Mouse (Mus musculus): Measurements from ENCODE around the gene Itpa. TPM values are rescaled to one million over a fixed set of nuclear protein-coding genes. Genes with fewer than 3 reads are reported as not detected.

The Itpa gene
- polyA plus RNA-seq (2015; fragmentation: Nextera tagmentation; extraction: Ambion mirVana): 30.4 and 31.2 TPM in 2 replicates

- Histone ChIP-seq H3K27me3 (ENCODE audit: insufficient read depth, low read length) (no peaks in the 10 kb centered on the region), H3K27ac (ENCODE audit: low read depth) (peak within 1 kb of the TSS; percentile 82), H3K4me1 (ENCODE audit: insufficient read depth) (peaks cover 25% of the 10 kb centered on the region), H3K9me3 (ENCODE audit: low read length) (no peaks in the 10 kb centered on the region), H3K9ac (replicated peaks) (peak within 1 kb of the TSS; percentile 80), H3K4me2 (ENCODE audit: low read depth, low read length) (peak within 1 kb of the TSS; percentile 89), H3K36me3 (replicated peaks; ENCODE audit: insufficient read depth, low read length) (peaks cover 12% of the 10 kb centered on the region), H3K4me3 (ENCODE audit: low read depth, low read length) (peak within 1 kb of the TSS; percentile 85)
- WGBS (ENCODE audit: insufficient replicate concordance): 2% methylated on average over 30 of the region's 31 CpGs
- DNase-seq (peak; percentile 87), ATAC-seq (peak; percentile 61)
- no peak for TF ChIP-seq EP300 (IDR thresholded peaks at IDR 0.05; ENCODE audit: low read depth)
- TF ChIP-seq CTCF (IDR thresholded peaks at IDR 0.05; ENCODE audit: low read depth): peak; percentile 90
Measured at GRCm38 (mm10) chr2:130667559-130667958, at the start of gene Itpa. Gene Itpa, plus strand, starts transcription at chr2:130667610.

DNA sequence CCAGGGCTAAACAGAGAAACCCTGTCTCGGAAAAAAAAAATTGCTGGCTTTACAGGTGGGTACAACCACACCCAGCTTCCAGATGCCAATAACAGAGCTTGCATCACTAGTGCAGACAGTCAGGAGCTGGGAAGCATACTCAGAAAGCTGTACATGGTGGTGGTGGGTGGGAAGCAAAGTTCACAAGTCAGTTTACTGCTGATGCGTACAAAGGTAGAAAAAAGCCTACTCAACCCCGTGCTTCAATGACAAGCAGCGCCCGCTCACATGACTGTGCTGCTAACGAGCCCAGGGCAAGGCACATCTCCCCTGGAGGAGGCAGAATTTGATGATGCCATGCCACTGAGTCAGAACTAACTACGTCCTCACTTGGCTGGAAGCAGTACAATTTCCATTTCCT, 48.4 kb upstream of the Itpa start:
- Histone ChIP-seq H3K9me3 (ENCODE audit: low read length) (no peaks in the 10 kb centered on the region), H3K4me1 (ENCODE audit: insufficient read depth) (no peaks in the 10 kb centered on the region), H3K4me2 (ENCODE audit: low read depth, low read length) (no peak overlapping the region), H3K36me3 (replicated peaks; ENCODE audit: insufficient read depth, low read length) (peaks cover 22% of the 10 kb centered on the region), H3K27ac (ENCODE audit: low read depth) (no peak overlapping the region), H3K27me3 (ENCODE audit: insufficient read depth, low read length) (no peaks in the 10 kb centered on the region), H3K4me3 (ENCODE audit: low read depth, low read length) (no peak overlapping the region), H3K9ac (replicated peaks) (no peak overlapping the region)
- no peak for TF ChIP-seq CTCF (IDR thresholded peaks at IDR 0.05; ENCODE audit: low read depth)
- TF ChIP-seq EP300 (IDR thresholded peaks at IDR 0.05; ENCODE audit: low read depth): no peak
- DNase-seq (no peak), ATAC-seq (no peak)
- WGBS (ENCODE audit: insufficient replicate concordance): 87% methylated on average over 7 of the region's 7 CpGs

DNA sequence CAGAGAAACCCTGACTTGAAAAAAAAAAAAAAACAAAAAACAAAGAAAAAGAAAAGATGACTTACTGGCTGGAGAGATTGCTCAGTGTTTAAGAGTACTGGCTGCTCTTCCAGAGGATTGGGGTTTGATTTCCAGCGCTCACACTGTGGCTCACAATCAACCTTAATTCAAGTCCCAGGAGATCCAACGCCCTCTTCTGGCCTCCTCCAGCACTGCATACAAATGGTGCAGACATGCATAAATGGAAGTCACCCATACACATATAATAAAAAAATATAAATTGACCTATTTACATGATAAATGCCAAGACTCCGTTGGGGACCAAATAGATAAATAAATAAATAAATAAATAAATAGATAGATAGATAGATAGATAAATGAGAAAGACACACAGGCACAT, 39.0 kb upstream of the Itpa start:
- H3K9ac ChIP-seq (replicated peaks): peak overlapping the region; percentile 96
- peaks cover 17% of the 10 kb centered on the region for H3K36me3 ChIP-seq (replicated peaks; ENCODE audit: insufficient read depth, low read length)
- H3K4me2 ChIP-seq (ENCODE audit: low read depth, low read length): peak overlapping the region; percentile 97
- TF ChIP-seq CTCF (IDR thresholded peaks at IDR 0.05; ENCODE audit: low read depth): peak; percentile 42
- TF ChIP-seq EP300 (IDR thresholded peaks at IDR 0.05; ENCODE audit: low read depth): no peak
- WGBS (ENCODE audit: insufficient replicate concordance): 61% methylated on average over 3 of the region's 3 CpGs
- no peaks in the 10 kb centered on the region for H3K9me3 ChIP-seq (ENCODE audit: low read length)
- ATAC-seq (no peak), DNase-seq (no peak)
- H3K27ac ChIP-seq (ENCODE audit: low read depth): no peak overlapping the region
- H3K27me3 ChIP-seq (ENCODE audit: insufficient read depth, low read length): peaks cover under 1% of the 10 kb centered on the region; the same call in 1 of the 2 replicates
- peaks cover 13% of the 10 kb centered on the region for H3K4me1 ChIP-seq (ENCODE audit: insufficient read depth)
- H3K4me3 ChIP-seq (ENCODE audit: low read depth, low read length): no peak overlapping the region; the same call in 1 of the 2 replicates

GRCm38 (mm10) chr2:130629080-130629838, 38.2 kb upstream of the Itpa start:
- Histone ChIP-seq H3K27me3 (ENCODE audit: insufficient read depth, low read length) (peaks cover 9% of the 10 kb centered on the region), H3K4me2 (ENCODE audit: low read depth, low read length) (peak overlapping the region; percentile 97), H3K36me3 (replicated peaks; ENCODE audit: insufficient read depth, low read length) (peaks cover 17% of the 10 kb centered on the region), H3K9me3 (ENCODE audit: low read length) (no peaks in the 10 kb centered on the region), H3K4me1 (ENCODE audit: insufficient read depth) (peaks cover 13% of the 10 kb centered on the region), H3K9ac (replicated peaks) (peak overlapping the region; percentile 96), H3K4me3 (ENCODE audit: low read depth, low read length) (peak overlapping the region; percentile 99), H3K27ac (ENCODE audit: low read depth) (peak overlapping the region; percentile 93)
- WGBS (ENCODE audit: insufficient replicate concordance): under 1% methylated on average over 37 of the region's 37 CpGs
- TF ChIP-seq EP300 (IDR thresholded peaks at IDR 0.05; ENCODE audit: low read depth): no peak
- ATAC-seq (peak; percentile 73), DNase-seq (no peak)

- TF ChIP-seq EP300 (IDR thresholded peaks at IDR 0.05; ENCODE audit: low read depth): peak; percentile 74
- TF ChIP-seq CTCF (IDR thresholded peaks at IDR 0.05; ENCODE audit: low read depth): no peak
- peak within 1 kb of the TSS; percentile 96 for H3K9ac ChIP-seq (replicated peaks)
- H3K36me3 ChIP-seq (replicated peaks; ENCODE audit: insufficient read depth, low read length): peaks cover 16% of the 10 kb centered on the region
- peaks cover 13% of the 10 kb centered on the region for H3K4me1 ChIP-seq (ENCODE audit: insufficient read depth)
- H3K4me3 ChIP-seq (ENCODE audit: low read depth, low read length): peak within 1 kb of the TSS; percentile 99
- no peaks in the 10 kb centered on the region for H3K9me3 ChIP-seq (ENCODE audit: low read length)
- H3K27me3 ChIP-seq (ENCODE audit: insufficient read depth, low read length): peaks cover 14% of the 10 kb centered on the region
- peak; percentile 89 for ATAC-seq
- peak; percentile 91 for DNase-seq
- H3K4me2 ChIP-seq (ENCODE audit: low read depth, low read length): peak within 1 kb of the TSS; percentile 97
- WGBS (ENCODE audit: insufficient replicate concordance): under 1% methylated on average over 25 of the region's 25 CpGs
- peak within 1 kb of the TSS; percentile 93 for H3K27ac ChIP-seq (ENCODE audit: low read depth)
Measured at GRCm38 (mm10) chr2:130629839-130630203, 37.6 kb upstream of the Itpa start, which contains the start of the genes Fastkd5 and Ubox5. Gene Fastkd5, minus strand, starts transcription at chr2:130630027. Gene Ubox5, minus strand, starts transcription at chr2:130630038.

DNA sequence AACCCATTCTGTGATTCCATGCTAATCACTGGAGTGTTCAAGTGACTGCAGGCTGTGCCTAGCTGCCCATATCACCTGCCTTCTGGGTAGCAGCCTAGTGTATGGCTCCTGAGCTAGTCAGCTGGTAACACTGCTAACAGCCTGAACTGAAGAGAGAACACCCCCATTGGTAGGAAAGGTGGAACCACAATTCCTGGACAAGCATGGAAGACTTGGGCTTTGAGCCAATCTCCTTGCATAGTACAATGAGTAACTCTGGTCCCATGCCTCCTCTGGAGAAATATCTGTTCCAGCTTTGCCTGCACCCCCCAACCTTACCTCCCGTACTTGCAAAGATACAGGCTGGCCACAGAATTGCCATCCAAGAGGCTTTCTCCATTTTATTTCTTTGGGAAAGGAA, 35.0 kb upstream of the Itpa start:
- no peak overlapping the region for H3K4me2 ChIP-seq (ENCODE audit: low read depth, low read length)
- peaks cover 4% of the 10 kb centered on the region for H3K36me3 ChIP-seq (replicated peaks; ENCODE audit: insufficient read depth, low read length)
- no peak for ATAC-seq
- TF ChIP-seq CTCF (IDR thresholded peaks at IDR 0.05; ENCODE audit: low read depth) (no peak), EP300 (IDR thresholded peaks at IDR 0.05; ENCODE audit: low read depth) (no peak)
- H3K4me3 ChIP-seq (ENCODE audit: low read depth, low read length): no peak overlapping the region
- H3K9me3 ChIP-seq (ENCODE audit: low read length): no peaks in the 10 kb centered on the region
- H3K27ac ChIP-seq (ENCODE audit: low read depth): no peak overlapping the region
- 79% methylated on average over 1 of the region's 1 CpGs for WGBS (ENCODE audit: insufficient replicate concordance)
- peaks cover 36% of the 10 kb centered on the region for H3K27me3 ChIP-seq (ENCODE audit: insufficient read depth, low read length)
- no peak overlapping the region for H3K9ac ChIP-seq (replicated peaks)
- DNase-seq: no peak
- peaks cover 16% of the 10 kb centered on the region for H3K4me1 ChIP-seq (ENCODE audit: insufficient read depth)

Data from liver, postnatal 0 days (tissue).